Mouse (Mus musculus) liver, embryonic 16.5 days (tissue): ENCODE measurements around the gene Cacng4. TPM values are rescaled to one million over a fixed set of nuclear protein-coding genes. Genes with fewer than 3 reads are reported as not detected.

Experiments used
- ATAC-seq: fragments of 200-750 bp; cut with Nextera tagmentation; 2 replicates; pipeline ENCODE4 v1.8.0; 2017; ENCODE audit warnings: low read depth, mild to moderate bottlenecking, moderate number of reproducible peaks, moderate library complexity
- H3K27ac ChIP-seq: fragments of 300-500 bp; sonication (generic); 2 replicates; pipeline ENCODE4 v1.5.1; 2014; ENCODE audit warnings: mild to moderate bottlenecking, low read length
- H3K27me3 ChIP-seq: fragments of 300-500 bp; sonication (generic); 2 replicates; pipeline ENCODE4 v1.6.1; 2014; ENCODE audit warnings: low read depth, low read length, mixed read lengths; ENCODE audit not compliant: control insufficient read depth, insufficient read depth
- H3K36me3 ChIP-seq: fragments of 300-500 bp; sonication (generic); 2 replicates; pipeline ENCODE4 v1.6.1; 2014; ENCODE audit warnings: mild to moderate bottlenecking; ENCODE audit not compliant: control insufficient read depth, insufficient read depth
- H3K4me1 ChIP-seq: fragments of 300-500 bp; sonication (generic); 2 replicates; pipeline ENCODE4 v1.6.1; 2014; ENCODE audit warnings: low read depth, low read length, mixed read lengths; ENCODE audit not compliant: control insufficient read depth
- H3K4me2 ChIP-seq: fragments of 300-500 bp; sonication (generic); 2 replicates; pipeline ENCODE4 v1.6.1; 2014; ENCODE audit warnings: low read depth, low read length, mixed read lengths
- H3K4me3 ChIP-seq: fragments of 300-500 bp; sonication (generic); 2 replicates; pipeline ENCODE4 v1.5.1; 2014; ENCODE audit warnings: low read depth, mild to moderate bottlenecking, low read length
- H3K9ac ChIP-seq: fragments of 300-500 bp; sonication (generic); 2 replicates; pipeline ENCODE4 v1.6.1; 2014; ENCODE audit warnings: low read depth, low read length
- H3K9me3 ChIP-seq: fragments of 300-500 bp; sonication (generic); replicated peaks from 2 replicates; pipeline ENCODE4 v1.6.1; 2016; ENCODE audit warnings: low read length; ENCODE audit not compliant: control insufficient read depth
- WGBS: fragments of 180-500 bp; shearing (Covaris S2); extraction: QIAGEN DNeasy Blood & Tissue Kit; methylation state at CpG from one replicate; pipeline ENCODE4 v1.1.7; 2014; ENCODE audit not compliant: insufficient replicate concordance; 5-methylcytosine and 5-hydroxymethylcytosine counted together
- polyA plus RNA-seq: library from polyadenylated mRNA; unstranded; fragments of >200 nt; fragmentation: Nextera tagmentation; extraction: Ambion mirVana; gene quantifications from 2 replicates; pipeline ENCODE4 v1.2.1, GENCODE M21; 2015

Gene Cacng4
- polyA plus RNA-seq, 1 experiment from 2014 or later = 0.05 TPM

DNA sequence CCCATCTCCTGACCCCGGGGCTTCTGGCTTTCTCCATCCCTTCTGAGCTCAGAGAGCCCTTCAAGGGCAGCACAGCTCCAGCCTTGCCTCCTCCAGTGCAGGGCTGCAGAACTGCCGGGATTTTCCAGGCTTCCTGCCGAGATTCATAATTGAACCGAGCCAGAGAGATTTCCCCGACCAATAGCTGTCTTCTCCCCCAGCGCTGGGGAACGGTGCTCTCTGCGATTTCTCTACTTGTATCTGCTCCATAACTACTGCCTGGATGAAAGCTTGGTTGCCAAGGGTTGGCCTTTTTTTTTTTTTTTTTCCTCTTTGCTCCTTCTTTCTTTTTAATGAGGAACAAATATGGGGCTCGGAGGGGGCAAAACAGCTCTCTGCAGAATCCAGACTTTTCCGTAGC lies 34.4 kb downstream of the Cacng4 start:
- 65% methylated on average over 10 of the region's 10 CpGs for WGBS
- H3K9me3 ChIP-seq = no peaks in the 10 kb centered on the region
- no peak overlapping the region for H3K4me3 ChIP-seq
- H3K27ac ChIP-seq = no peak overlapping the region
- H3K4me1 ChIP-seq = no peaks in the 10 kb centered on the region
- no peaks in the 10 kb centered on the region for H3K27me3 ChIP-seq
- no peaks in the 10 kb centered on the region for H3K36me3 ChIP-seq
- no peak overlapping the region for H3K9ac ChIP-seq
- H3K4me2 ChIP-seq = no peak overlapping the region
- no peak for ATAC-seq

GRCm38 (mm10) chr11:107759516-107759915 lies 34.8 kb downstream of the Cacng4 start:
- no peak overlapping the region for H3K4me3 ChIP-seq
- no peak for ATAC-seq
- WGBS = 65% methylated on average over 9 of the region's 9 CpGs

DNA sequence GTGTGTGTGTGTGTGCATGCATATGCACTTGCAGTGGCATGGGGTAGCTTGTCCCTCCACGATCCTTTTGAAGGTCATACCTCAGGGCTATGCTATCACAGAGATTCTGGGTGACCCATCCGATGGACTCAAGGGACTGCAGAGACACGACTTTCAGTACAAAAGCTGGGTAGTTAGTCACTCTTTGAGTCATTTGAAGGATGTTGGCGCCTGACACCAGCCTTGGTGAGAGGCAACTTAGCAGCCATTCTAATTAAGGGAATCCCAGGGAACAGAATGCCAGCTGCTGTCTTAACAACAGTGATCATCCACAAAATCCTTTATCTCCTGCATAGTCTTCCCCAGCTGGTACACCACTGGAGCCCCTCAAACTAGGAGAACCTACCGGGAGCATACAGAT lies 45.2 kb downstream of the Cacng4 start:
- Histone ChIP-seq H3K4me2 (no peak overlapping the region), H3K27ac (no peak overlapping the region), H3K36me3 (no peaks in the 10 kb centered on the region), H3K4me1 (no peaks in the 10 kb centered on the region), H3K9me3 (no peaks in the 10 kb centered on the region), H3K9ac (no peak overlapping the region), H3K27me3 (no peaks in the 10 kb centered on the region), H3K4me3 (no peak overlapping the region)
- WGBS = 62% methylated on average over 5 of the region's 5 CpGs
- no peak for ATAC-seq

More at GRCm38 (mm10) chr11:107759516-107759915, 34.8 kb downstream of the Cacng4 start:
- H3K4me1 ChIP-seq = no peaks in the 10 kb centered on the region
- no peak overlapping the region for H3K27ac ChIP-seq
- H3K9me3 ChIP-seq = no peaks in the 10 kb centered on the region
- H3K4me2 ChIP-seq = no peak overlapping the region
- no peaks in the 10 kb centered on the region for H3K36me3 ChIP-seq
- H3K27me3 ChIP-seq = no peaks in the 10 kb centered on the region
- H3K9ac ChIP-seq = no peak overlapping the region

DNA sequence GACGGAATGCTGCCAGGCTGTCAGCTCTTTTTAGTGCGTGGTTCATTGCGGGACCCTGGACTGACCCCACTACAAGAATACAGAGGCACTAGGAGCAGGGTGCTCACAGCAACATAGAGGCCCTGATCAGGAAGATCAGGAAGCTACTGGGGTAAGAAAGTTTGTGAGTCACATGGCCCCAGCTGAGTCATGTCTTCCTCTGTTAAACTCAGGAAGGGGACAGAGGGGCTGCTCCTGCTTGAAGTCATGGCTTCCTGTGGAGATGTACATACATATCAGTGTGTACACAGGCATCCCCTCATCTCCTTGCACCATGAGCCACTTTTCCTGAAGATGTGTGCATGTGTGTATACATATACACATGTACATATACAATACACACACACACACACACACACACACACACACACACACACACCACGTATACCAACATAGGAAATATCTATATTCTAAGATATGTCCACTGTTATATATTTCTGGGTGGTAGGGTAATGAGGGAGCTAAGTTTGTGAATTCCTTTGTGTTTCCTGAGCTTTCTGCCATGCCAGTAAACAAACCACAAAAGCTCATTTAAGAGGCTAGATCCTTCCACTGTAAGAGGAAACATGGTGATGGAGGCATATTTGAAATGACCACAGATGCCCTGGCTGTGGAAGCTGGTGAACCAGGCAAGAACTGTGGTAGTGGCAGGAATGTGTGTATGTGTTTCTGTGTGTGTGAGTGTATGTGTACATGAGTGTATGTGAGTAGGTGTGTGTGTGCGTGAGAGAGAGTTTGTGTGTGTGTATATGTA lies 45.9 kb downstream of the Cacng4 start:
- Histone ChIP-seq H3K4me1 (no peaks in the 10 kb centered on the region), H3K4me2 (no peak overlapping the region), H3K36me3 (no peaks in the 10 kb centered on the region), H3K27ac (no peak overlapping the region), H3K9ac (no peak overlapping the region), H3K4me3 (no peak overlapping the region), H3K27me3 (no peaks in the 10 kb centered on the region), H3K9me3 (no peaks in the 10 kb centered on the region)
- WGBS = 62% methylated on average over 5 of the region's 5 CpGs
- no peak for ATAC-seq

GRCm38 (mm10) chr11:107743100-107743499 lies 51.3 kb downstream of the Cacng4 start:
- H3K36me3 ChIP-seq = no peaks in the 10 kb centered on the region
- no peak overlapping the region for H3K27ac ChIP-seq
- no peaks in the 10 kb centered on the region for H3K9me3 ChIP-seq
- WGBS = 59% methylated on average over 3 of the region's 3 CpGs
- H3K4me2 ChIP-seq = no peak overlapping the region
- H3K27me3 ChIP-seq = no peaks in the 10 kb centered on the region
- no peak overlapping the region for H3K4me3 ChIP-seq
- no peak for ATAC-seq
- no peaks in the 10 kb centered on the region for H3K4me1 ChIP-seq
- no peak overlapping the region for H3K9ac ChIP-seq

GRCm38 (mm10) chr11:107738418-107739099 lies 55.8 kb downstream of the Cacng4 start:
- no peaks in the 10 kb centered on the region for H3K9me3 ChIP-seq
- H3K36me3 ChIP-seq = no peaks in the 10 kb centered on the region
- H3K4me2 ChIP-seq = no peak overlapping the region
- H3K4me1 ChIP-seq = no peaks in the 10 kb centered on the region
- WGBS = 59% methylated on average over 20 of the region's 20 CpGs
- H3K9ac ChIP-seq = no peak overlapping the region
- H3K4me3 ChIP-seq = no peak overlapping the region
- H3K27me3 ChIP-seq = no peaks in the 10 kb centered on the region
- ATAC-seq = no peak
- H3K27ac ChIP-seq = no peak overlapping the region

DNA sequence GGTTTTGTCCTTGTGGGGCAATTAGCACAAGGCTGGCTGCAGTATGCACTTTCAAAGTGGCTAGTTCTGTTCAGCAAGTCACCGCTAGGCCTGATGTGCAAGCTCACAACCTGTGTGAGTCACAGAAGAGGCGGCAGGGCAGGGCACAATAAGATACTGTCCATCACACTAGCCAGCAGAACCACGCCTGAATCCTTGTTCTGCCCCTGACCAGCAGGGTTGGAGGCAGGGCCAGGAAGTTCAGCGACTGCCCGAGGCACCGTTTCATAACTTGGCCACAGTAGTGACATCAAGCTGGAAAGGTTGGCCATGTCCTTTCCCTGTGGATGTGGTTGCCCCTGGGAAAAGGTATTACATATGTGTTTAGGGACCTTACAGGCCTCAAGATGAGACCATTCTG lies 56.5 kb downstream of the Cacng4 start:
- H3K36me3 ChIP-seq = no peaks in the 10 kb centered on the region
- no peak overlapping the region for H3K4me3 ChIP-seq
- H3K9ac ChIP-seq = no peak overlapping the region
- H3K4me1 ChIP-seq = no peaks in the 10 kb centered on the region
- H3K9me3 ChIP-seq = no peaks in the 10 kb centered on the region
- H3K27ac ChIP-seq = no peak overlapping the region
- 66% methylated on average over 6 of the region's 6 CpGs for WGBS
- ATAC-seq = no peak
- H3K4me2 ChIP-seq = no peak overlapping the region
- H3K27me3 ChIP-seq = no peaks in the 10 kb centered on the region

- 52% methylated on average over 7 of the region's 7 CpGs for WGBS
- Histone ChIP-seq H3K36me3 (no peaks in the 10 kb centered on the region), H3K27ac (no peak overlapping the region), H3K9me3 (no peaks in the 10 kb centered on the region), H3K27me3 (no peaks in the 10 kb centered on the region), H3K4me1 (no peaks in the 10 kb centered on the region), H3K4me3 (no peak overlapping the region), H3K4me2 (no peak overlapping the region), H3K9ac (no peak overlapping the region)
- ATAC-seq = no peak
Observed at GRCm38 (mm10) chr11:107734133-107734532, 60.2 kb downstream of the Cacng4 start.

DNA sequence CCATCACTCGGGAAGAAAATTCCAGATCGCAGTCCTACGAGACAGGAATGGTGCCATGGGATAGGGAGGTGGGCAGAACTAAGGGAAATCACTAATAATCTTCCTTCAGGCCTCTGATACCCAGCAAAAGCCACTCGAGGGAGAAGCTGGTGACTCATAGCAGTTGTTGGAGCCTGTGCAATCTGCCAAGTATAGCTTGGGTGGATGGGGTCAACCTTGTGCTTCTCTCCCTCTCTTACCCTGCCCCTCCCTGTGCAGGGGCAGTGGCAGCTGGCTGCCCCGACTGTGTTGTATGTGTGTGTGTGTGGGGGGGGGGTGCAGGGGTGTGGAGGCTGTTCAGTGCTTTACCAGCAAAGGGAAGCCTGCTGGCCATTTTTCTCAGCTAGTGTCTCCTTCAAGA lies 62.9 kb downstream of the Cacng4 start:
- no peaks in the 10 kb centered on the region for H3K4me1 ChIP-seq
- no peaks in the 10 kb centered on the region for H3K27me3 ChIP-seq
- H3K36me3 ChIP-seq = no peaks in the 10 kb centered on the region
- no peak for ATAC-seq
- no peak overlapping the region for H3K4me3 ChIP-seq
- no peak overlapping the region for H3K4me2 ChIP-seq
- 51% methylated on average over 5 of the region's 5 CpGs for WGBS
- H3K9ac ChIP-seq = no peak overlapping the region
- H3K27ac ChIP-seq = no peak overlapping the region
- no peaks in the 10 kb centered on the region for H3K9me3 ChIP-seq
